Mouse (Mus musculus): ENCODE data around the gene H2-Oa. TPM values are rescaled to one million over a fixed set of nuclear protein-coding genes. Genes with fewer than 3 reads are reported as not detected.

The H2-Oa gene
- polyA plus RNA-seq, 1 experiment from 2014 or later: not detected

DNA sequence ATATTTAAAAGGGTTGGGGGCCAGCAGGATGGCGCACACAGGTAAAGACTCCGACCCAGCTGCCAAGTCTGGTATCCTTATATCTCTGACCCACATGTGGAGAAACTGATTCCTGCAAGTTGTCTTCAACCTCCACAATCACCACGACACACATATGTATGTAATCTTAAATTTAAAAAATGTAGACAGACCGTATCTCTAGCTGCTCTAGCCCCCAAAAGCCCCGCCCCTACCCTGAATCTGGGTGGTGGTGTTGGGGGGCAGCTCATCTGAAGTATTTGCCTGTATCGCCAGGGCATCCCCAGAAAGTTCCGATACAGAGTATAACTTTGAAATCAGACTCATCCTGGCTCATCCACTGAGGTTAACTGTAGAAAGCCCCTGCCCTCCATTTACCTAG, 14.4 kb downstream of the H2-Oa start:
- peaks cover 6% of the 10 kb centered on the region for H3K36me3 ChIP-seq (replicated peaks)
- no peaks in the 10 kb centered on the region for H3K9me3 ChIP-seq
- 87% methylated on average over 7 of the region's 7 CpGs for whole genome bisulfite sequencing
- no peak for ATAC-seq (replicated peaks)
- no peak overlapping the region for H3K4me2 ChIP-seq
- H3K4me3 ChIP-seq: no peak overlapping the region
- H3K27me3 ChIP-seq (replicated peaks): no peaks in the 10 kb centered on the region
- no peak overlapping the region for H3K9ac ChIP-seq
- peaks cover 3% of the 10 kb centered on the region; the same call in 1 of the 2 replicates for H3K4me1 ChIP-seq
- no peak overlapping the region for H3K27ac ChIP-seq

DNA sequence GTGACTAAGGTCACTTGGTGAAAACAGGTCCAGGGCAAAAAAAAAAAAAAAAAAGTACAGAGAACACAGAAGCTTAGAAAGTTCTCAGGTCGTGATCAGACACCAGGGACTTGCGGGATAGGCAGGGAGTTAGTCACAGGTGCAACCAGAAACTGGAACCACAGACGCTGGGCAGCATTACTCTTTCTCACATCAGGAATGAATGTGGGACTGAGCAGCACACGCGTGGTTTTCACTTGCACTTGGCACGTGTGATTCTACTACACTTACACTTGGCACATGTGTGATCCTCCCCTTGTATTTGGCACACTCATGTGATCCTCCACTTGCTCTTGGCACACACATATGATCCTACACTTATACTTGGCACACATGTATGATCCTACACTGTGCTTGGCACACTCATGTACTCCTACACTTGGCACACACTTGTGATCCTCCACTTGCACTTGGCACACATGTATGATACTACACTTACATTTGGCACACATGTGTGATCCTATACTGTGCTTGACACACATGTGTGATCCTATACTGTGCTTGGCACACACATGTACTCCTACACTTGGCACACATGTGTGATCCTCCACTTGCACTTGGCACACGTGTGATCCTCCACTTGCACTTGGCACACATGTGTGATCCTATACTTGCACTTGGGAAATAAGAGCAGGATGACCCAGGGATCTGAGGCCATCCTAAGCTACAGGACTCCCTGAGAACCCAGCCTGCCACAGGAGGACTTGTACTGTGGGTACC, 15.1 kb downstream of the H2-Oa start:
- H3K27ac ChIP-seq: no peak overlapping the region
- 86% methylated on average over 7 of the region's 7 CpGs for WGBS
- ATAC-seq (replicated peaks): no peak
- H3K9me3 ChIP-seq: no peaks in the 10 kb centered on the region
- no peaks in the 10 kb centered on the region for H3K27me3 ChIP-seq (replicated peaks)
- peaks cover 14% of the 10 kb centered on the region for H3K36me3 ChIP-seq (replicated peaks)
- no peaks in the 10 kb centered on the region for H3K4me1 ChIP-seq
- H3K9ac ChIP-seq: no peak overlapping the region
- no peak overlapping the region for H3K4me3 ChIP-seq
- no peak overlapping the region for H3K4me2 ChIP-seq

DNA sequence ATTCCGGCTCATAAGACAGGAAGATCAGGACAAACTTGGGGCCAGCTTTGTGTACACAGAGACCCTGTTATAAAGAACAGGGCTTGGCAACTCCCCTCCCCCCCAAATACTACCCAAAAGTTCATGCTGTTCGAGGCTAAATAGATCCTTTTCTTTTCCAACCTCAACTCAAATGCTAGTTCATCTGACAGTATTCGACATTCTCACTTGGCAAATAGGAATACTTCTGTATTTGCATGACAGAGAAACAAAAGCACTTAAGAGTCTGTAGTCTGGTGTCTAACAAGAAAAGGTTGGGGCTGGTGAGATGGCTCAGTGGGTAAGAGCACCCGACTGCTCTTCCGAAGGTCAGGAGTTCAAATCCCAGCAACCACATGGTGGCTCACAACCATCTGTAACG, 16.3 kb downstream of the H2-Oa start:
- ATAC-seq (replicated peaks): no peak
- Histone ChIP-seq H3K4me3 (no peak overlapping the region), H3K27ac (no peak overlapping the region), H3K27me3 (replicated peaks) (no peaks in the 10 kb centered on the region), H3K9me3 (no peaks in the 10 kb centered on the region), H3K9ac (no peak overlapping the region), H3K4me2 (no peak overlapping the region), H3K4me1 (no peaks in the 10 kb centered on the region), H3K36me3 (replicated peaks) (peaks cover 25% of the 10 kb centered on the region)
- WGBS: 76% methylated on average over 5 of the region's 6 CpGs

DNA sequence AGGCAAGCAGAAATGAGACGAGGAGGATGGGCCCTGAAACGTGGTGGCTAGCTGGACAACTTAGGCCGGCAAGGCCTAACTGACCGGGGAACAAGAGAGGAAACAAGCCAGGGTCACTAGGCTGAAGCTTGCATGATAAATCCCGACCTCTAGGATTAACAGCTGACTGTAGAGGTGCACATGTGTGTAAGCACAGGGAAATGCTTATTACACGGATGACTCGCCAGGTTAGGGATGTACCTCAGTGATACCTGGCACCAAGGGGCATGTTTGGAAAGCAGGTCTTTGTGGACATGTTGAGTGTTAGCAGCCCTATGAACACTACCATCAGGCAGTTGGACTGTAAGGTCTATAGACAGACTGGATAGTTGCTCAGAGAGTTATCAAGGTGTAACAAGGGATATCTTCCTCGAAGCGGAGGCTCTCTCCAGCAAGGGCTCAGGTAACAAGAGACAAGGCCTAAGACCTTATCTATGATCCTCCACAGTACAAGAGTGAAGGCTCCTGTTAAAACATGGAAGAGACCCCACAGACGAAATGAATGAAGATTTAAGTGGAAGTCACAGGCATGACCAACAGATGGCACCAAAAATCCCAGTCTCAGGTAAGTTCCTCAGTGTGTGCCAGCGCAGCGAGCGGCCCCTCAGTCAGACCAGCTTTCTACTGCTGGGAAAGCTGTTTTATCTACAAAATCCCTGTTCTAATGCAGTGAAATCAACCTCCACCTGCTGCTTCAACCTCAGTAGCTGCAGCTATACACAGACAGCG, 17.1 kb downstream of the H2-Oa start:
- 79% methylated on average over 14 of the region's 14 CpGs for WGBS
- H3K27me3 ChIP-seq (replicated peaks): no peaks in the 10 kb centered on the region
- ATAC-seq (replicated peaks): no peak; the same call in 1 of the 2 replicates

DNA sequence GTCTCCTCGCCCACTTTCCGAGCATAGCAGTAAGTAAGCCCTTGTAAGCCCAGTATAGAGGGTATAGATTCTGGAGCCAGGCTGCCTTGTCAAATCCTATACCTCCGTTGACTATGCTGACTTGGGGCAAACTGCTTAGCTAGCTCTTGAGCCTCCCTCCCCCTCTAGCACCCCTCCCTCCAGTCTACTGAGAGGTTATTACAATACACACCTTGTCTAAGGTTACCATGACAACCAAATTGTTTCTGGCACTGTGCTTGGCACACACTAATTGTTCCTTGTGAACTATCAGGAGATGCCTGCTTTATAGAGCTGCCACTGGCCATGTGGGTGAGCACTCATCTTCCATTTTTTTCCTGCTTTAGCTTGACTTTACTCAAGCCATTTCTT, 17.7 kb downstream of the H2-Oa start:
- 65% methylated on average over 3 of the region's 3 CpGs for WGBS
- no peak overlapping the region for H3K27ac ChIP-seq
- peak; percentile 53; the same call in 1 of the 2 replicates for ATAC-seq (replicated peaks)
- peaks cover 39% of the 10 kb centered on the region for H3K36me3 ChIP-seq (replicated peaks)
- H3K9ac ChIP-seq: no peak overlapping the region
- no peaks in the 10 kb centered on the region for H3K9me3 ChIP-seq
- H3K4me3 ChIP-seq: no peak overlapping the region
- H3K4me2 ChIP-seq: no peak overlapping the region
- H3K27me3 ChIP-seq (replicated peaks): no peaks in the 10 kb centered on the region
- H3K4me1 ChIP-seq: peaks cover 1% of the 10 kb centered on the region; the same call in 1 of the 2 replicates

More for the DNA sequence above, 17.1 kb downstream of the H2-Oa start:
- no peaks in the 10 kb centered on the region for H3K4me1 ChIP-seq
- H3K4me2 ChIP-seq: no peak overlapping the region
- H3K36me3 ChIP-seq (replicated peaks): peaks cover 33% of the 10 kb centered on the region
- no peaks in the 10 kb centered on the region for H3K9me3 ChIP-seq
- H3K4me3 ChIP-seq: no peak overlapping the region
- no peak overlapping the region for H3K9ac ChIP-seq
- H3K27ac ChIP-seq: no peak overlapping the region

DNA sequence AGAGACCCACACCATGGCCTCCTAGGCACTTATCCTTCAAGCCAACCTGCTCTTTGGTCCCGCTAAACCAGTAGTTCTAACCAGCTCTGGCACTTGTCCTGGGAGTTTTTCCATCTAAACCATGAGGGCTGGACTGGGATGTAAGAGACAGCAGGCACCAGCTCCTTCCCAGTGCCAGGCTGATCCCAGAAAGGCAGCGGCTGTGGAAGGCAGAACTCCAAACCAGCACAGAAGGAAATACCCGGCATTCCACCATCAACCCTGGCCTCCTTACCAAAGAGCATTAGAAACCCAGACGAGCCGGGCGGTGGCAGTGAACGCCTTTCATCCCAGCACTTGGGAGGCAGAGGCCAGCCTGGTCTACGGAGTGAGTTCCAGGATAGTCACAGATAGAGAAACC, 18.2 kb downstream of the H2-Oa start:
- peaks cover 5% of the 10 kb centered on the region; the same call in 1 of the 2 replicates for H3K4me1 ChIP-seq
- H3K36me3 ChIP-seq (replicated peaks): peaks cover 44% of the 10 kb centered on the region
- no peaks in the 10 kb centered on the region for H3K27me3 ChIP-seq (replicated peaks)
- H3K4me3 ChIP-seq: no peak overlapping the region
- H3K9ac ChIP-seq: no peak overlapping the region
- H3K27ac ChIP-seq: no peak overlapping the region; the same call in 1 of the 2 replicates
- WGBS: 63% methylated on average over 8 of the region's 8 CpGs
- no peak for ATAC-seq (replicated peaks)
- no peaks in the 10 kb centered on the region for H3K9me3 ChIP-seq
- H3K4me2 ChIP-seq: no peak overlapping the region

DNA sequence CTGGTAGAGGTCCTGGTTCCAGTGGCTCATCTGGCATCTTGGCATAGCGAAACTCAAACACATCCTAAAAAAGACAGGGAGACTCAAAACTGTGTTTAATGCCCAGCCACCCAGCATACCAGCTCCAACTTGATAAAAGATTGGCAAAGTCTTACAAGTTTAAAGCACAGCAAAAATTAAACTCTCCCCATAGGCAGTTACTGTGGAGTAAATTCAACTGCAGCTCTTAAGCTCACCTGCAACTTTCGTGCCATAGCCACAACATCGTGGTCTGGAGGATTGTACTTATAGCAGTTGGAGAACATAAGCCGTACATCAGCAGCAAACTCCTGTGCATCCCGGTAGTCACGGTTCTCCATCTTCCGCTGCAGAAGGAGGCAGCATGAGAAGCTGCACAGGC, 22.0 kb downstream of the H2-Oa start:
- H3K4me3 ChIP-seq: no peak overlapping the region
- H3K9me3 ChIP-seq: no peaks in the 10 kb centered on the region
- no peaks in the 10 kb centered on the region for H3K27me3 ChIP-seq (replicated peaks)
- no peak overlapping the region for H3K4me2 ChIP-seq
- WGBS: 93% methylated on average over 7 of the region's 7 CpGs
- no peak for ATAC-seq (replicated peaks)
- H3K9ac ChIP-seq: no peak overlapping the region
- H3K27ac ChIP-seq: no peak overlapping the region
- H3K36me3 ChIP-seq (replicated peaks): peaks cover 50% of the 10 kb centered on the region
- peaks cover 29% of the 10 kb centered on the region for H3K4me1 ChIP-seq

DNA sequence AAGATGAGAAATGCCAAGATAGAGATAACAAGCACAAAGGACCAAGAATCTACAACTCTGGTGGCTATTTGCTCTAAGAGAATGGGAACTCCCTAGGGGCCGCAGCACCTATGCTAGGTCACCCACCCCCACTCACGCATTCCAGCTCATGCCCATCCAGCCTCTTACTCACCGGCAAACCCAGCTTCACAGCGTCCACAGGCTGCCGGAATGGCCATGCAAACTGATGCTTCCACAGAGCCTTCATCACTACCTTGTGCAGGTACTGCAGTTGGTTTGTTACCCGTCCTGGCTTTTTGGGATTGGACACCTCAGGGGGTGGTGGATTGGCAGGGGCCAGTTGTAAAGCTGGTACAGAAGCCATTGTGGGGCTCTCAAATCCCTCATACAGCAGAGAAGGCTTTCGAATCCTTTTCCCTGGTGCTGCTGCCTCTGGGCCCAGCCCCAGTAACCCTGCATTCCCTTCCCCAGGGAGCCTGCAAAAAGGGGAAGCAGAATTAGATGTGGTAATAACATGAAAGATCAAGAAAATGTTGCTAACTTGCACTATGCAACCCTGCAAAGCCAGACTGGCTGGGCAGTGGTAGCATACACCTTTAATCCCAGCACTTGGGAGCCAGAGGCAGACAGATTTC, 24.7 kb downstream of the H2-Oa start:
- no peak for ATAC-seq (replicated peaks)
- Histone ChIP-seq H3K9ac (peak overlapping the region; percentile 73), H3K4me3 (peak overlapping the region; percentile 90), H3K36me3 (replicated peaks) (peaks cover 41% of the 10 kb centered on the region), H3K27ac (no peak overlapping the region), H3K4me1 (peaks cover 29% of the 10 kb centered on the region), H3K4me2 (peak overlapping the region; percentile 88), H3K27me3 (replicated peaks) (no peaks in the 10 kb centered on the region), H3K9me3 (no peaks in the 10 kb centered on the region)
- 29% methylated on average over 7 of the region's 7 CpGs for WGBS

DNA sequence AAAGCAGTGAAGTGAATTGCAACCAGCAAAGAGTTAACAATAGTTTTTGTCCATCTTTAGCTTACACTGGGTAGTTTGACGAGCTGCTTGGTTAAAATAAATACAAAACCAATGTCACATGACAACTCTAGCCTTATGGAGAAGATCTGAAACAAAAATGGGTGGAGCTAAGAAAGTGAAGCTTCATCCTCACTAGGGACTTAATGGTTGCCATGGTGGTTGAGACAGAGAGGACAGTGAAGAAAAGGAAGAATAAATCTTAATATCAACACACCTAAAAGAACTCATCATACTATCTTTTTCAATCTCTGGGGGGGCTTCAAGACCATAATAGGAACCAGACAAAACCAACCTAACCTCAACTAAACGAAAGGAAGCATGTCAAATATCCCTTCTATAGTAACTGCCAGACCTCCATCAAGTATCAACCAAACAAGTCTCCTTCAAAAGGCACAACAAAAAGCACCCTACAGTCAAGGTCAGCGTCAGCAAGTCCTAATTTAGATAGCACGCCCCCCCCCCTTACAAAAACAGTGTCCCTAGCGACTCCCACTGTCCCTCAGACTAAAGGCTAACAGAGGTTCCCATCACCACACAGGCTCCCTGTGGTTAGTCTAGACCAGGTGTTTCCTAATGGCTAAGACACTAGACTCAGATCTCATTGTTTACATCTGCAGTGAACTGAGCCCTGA, 25.4 kb downstream of the H2-Oa start:
- peak overlapping the region; percentile 73 for H3K9ac ChIP-seq
- H3K27ac ChIP-seq: peak overlapping the region; percentile 100
- no peaks in the 10 kb centered on the region for H3K27me3 ChIP-seq (replicated peaks)
- H3K9me3 ChIP-seq: no peaks in the 10 kb centered on the region
- ATAC-seq (replicated peaks): no peak
- peak overlapping the region; percentile 90 for H3K4me3 ChIP-seq
- peak overlapping the region; percentile 88 for H3K4me2 ChIP-seq
- H3K4me1 ChIP-seq: peaks cover 29% of the 10 kb centered on the region
- peaks cover 34% of the 10 kb centered on the region for H3K36me3 ChIP-seq (replicated peaks)
- 0% methylated on average over 5 of the region's 5 CpGs for WGBS

DNA sequence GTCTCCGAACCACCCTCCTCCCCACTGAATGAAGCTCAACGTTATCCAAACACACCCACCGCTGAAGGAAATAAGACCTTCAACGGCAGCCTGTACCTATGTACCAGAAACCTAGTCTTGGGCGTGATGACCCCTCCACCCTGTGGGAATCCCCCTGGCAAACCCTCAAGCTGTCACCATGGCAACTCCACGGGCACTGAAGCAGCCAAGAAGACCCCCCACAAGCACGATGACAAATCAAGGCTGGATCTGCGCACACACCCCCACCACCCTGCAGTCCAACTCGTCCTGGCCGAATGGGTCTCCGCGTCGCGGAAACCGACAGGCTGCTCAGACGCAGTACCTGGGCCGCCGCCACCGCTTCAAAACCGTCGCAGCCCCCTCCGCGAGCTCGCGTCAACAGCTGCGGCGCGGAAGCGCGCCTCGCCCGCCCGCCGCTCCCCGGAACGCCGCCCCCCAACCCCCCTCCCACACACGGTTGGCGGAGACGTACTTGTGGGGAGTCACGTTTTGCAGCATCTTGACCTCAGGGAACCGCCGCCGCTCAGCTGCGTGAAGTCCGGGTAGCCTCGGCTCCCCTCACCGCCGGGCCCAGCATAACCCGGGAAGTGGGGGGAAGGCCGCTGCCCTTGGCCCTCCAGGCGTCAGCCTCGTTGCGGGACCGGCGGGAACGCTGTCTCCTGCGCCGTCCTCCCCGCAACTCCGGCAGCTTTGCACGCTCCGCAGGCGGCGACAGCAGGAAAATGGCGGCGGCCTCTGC, 26.2 kb downstream of the H2-Oa start:
- peaks cover 27% of the 10 kb centered on the region for H3K36me3 ChIP-seq (replicated peaks)

DNA sequence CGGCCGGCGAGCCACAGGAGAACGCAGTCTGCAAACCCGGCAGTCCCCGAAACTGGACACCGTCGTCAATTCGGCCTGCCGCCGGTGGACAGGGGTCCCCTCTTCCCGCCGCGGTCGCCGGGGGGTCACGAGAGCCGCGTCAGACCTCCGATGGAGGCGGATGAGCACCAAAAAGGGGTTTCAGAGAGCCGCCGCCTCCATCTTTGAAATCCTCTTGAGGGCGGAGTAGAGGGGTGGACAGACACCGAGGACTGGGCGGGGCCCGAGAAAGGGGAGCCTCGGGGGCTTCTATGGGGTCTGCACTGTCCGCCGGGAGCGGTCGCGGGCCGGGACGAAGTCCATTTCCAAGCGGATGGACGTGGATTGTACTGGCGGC, 26.7 kb downstream of the H2-Oa start:
- Histone ChIP-seq H3K4me1 (peaks cover 37% of the 10 kb centered on the region), H3K9ac (peak overlapping the region; percentile 73), H3K27ac (peak overlapping the region; percentile 100), H3K27me3 (replicated peaks) (no peaks in the 10 kb centered on the region), H3K9me3 (no peaks in the 10 kb centered on the region), H3K4me3 (peak overlapping the region; percentile 90), H3K4me2 (peak overlapping the region; percentile 88), H3K36me3 (replicated peaks) (peaks cover 21% of the 10 kb centered on the region)
- ATAC-seq (replicated peaks): no peak
- WGBS: under 1% methylated on average over 38 of the region's 38 CpGs

More for the DNA sequence above, 26.2 kb downstream of the H2-Oa start:
- peak overlapping the region; percentile 88 for H3K4me2 ChIP-seq
- no peak for ATAC-seq (replicated peaks)
- peak overlapping the region; percentile 73 for H3K9ac ChIP-seq
- peak overlapping the region; percentile 90 for H3K4me3 ChIP-seq
- peaks cover 32% of the 10 kb centered on the region for H3K4me1 ChIP-seq
- H3K9me3 ChIP-seq: no peaks in the 10 kb centered on the region
- under 1% methylated on average over 67 of the region's 67 CpGs for WGBS
- H3K27me3 ChIP-seq (replicated peaks): no peaks in the 10 kb centered on the region
- H3K27ac ChIP-seq: peak overlapping the region; percentile 100

Data from midbrain, embryonic 15.5 days (tissue).